8 mouse cellular contexts compared by ENCODE assay signal in the genomic region with DNA sequence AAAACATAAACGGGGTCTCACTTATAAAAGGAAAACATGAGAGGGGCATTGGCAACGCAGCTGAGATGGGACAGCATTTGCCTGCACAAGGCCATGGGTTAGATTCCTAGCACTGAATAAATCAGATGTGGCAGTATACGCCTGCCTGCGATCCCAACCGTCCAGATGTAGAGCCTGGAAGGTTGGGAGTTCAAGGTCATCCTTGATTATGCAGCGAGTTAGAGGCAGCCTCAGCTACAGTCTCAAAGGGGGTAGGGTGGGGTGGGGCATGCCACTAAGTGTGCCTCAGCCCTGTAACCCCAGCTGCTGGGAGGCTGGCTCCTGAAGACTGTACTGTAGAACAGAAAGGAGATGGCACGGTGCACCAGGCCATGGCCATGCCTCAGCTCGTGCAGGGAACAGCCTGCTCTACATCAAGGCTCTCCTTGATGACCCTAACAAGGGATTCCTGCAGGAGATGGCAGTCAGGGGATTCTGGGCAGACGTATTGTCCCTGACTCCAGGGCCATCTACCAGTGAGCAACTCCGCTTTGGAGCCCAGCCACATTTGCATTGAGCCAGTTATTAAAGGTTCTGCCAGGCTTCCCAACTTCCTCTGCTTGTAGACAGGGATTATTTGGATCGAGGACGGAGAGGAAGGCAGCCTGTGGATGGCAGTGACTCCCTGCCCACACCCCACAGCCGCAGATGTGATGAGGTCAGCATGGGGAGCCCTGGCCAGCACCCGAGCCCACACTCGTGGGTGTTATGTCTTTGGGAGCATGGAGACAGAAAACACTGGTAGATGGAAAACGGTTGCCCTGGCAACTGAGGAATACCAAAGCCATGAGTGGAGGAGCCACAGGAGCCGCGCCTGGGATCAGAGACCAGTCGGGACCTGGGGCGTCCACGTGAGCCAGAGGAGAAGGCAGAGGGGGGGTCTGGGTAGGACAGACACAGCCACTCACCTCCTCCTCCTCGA. TPM values are rescaled to one million over a fixed set of nuclear protein-coding genes. Genes with fewer than 3 reads are reported as not detected.
DNase-seq lines count a peak whose midpoint lies in the region; ATAC-seq lines count a peak whose summit lies in the region.

No protein-coding gene starts in this region.

- no peak for ATAC-seq in megakaryocyte progenitor cell, adult 5-6 weeks (replicated peaks; ENCODE audit: poor library complexity)

- peak; percentile 24 to 34 for DNase-seq in cerebellum, postnatal 10 days
- DNase-seq in cerebellum, adult 11 months = no peak
- DNase-seq in urinary bladder, postnatal 14 days (ENCODE audit: low spot score) = peak; percentile 26
- DNase-seq in urinary bladder, adult 2 months (ENCODE audit: low spot score) = no peak
- DNase-seq in lung, postnatal 4 days = peak; percentile 15 to 34
- no peak for DNase-seq in embryo, embryonic 11 days
- no peak for DNase-seq in cerebellum, adult 9-10 months

RNA-seq across cellular contexts. Expression of a gene that starts 38.7 kb away (rescaled TPM):
- 9.3 and 9.4 TPM in 2 replicates for polyA plus RNA-seq in urinary bladder, adult 2 months (2012; rRNA removed)
- 9.5 and 12.2 TPM in 2 replicates for total RNA-seq in megakaryocyte progenitor cell, adult 5-6 weeks (2015)
- 6.8 and 7.7 TPM in 2 replicates for total RNA-seq in megakaryocyte progenitor cell, adult 5-6 weeks (2017)

Comparison
In these comparisons a context has a peak if more than half of its experiments do, and no peak if none do; other contexts are left out.
1. DNase-seq: peak in cerebellum, postnatal 10 days (2 of 2), urinary bladder, postnatal 14 days (single experiment) and lung, postnatal 4 days (2 of 2); none in cerebellum, adult 11 months (single experiment), urinary bladder, adult 2 months (single experiment), embryo, embryonic 11 days (single experiment) and cerebellum, adult 9-10 months (single experiment).